33 mouse cellular contexts compared by ENCODE assay signal in genomic region chr8:54446370-54446769, GRCm38 (mm10).
DNase-seq lines count a peak whose midpoint lies in the region; ATAC-seq and TF ChIP-seq lines count a peak whose summit lies in the region.
"Had no signal": no experiment of that assay in that cellular context is flagged by ENCODE, and none has a peak within 500 bp of the region (broad histone marks: within the 10 kb centered on the region; RNA-seq: fewer than 3 reads in every experiment).

No protein-coding gene starts in this region.

- H3K9ac ChIP-seq in kidney, postnatal 0 days (ENCODE audit: low read depth, low read length), result no peak overlapping the region
- H3K9ac ChIP-seq: embryonic facial prominence, embryonic 13.5 days; hindbrain, embryonic 15.5 days; liver, embryonic 13.5 days; lung, embryonic 15.5 days; midbrain, embryonic 15.5 days; neural tube, embryonic 12.5 days had no signal

- H3K9me3 ChIP-seq in kidney, postnatal 0 days (replicated peaks; ENCODE audit: low read length), result no peaks in the 10 kb centered on the region
- H3K9me3 ChIP-seq: embryonic facial prominence, embryonic 13.5 days; forebrain, embryonic 10.5 days; hindbrain, embryonic 10.5 days; hindbrain, embryonic 15.5 days; liver, embryonic 13.5 days; lung, embryonic 15.5 days; midbrain, embryonic 10.5 days; midbrain, embryonic 15.5 days; neural tube, embryonic 12.5 days had no signal

- H3K4me1 ChIP-seq in kidney, postnatal 0 days (replicated peaks; ENCODE audit: insufficient read depth, low read length), result no peaks in the 10 kb centered on the region
- H3K4me1 ChIP-seq: embryonic facial prominence, embryonic 13.5 days; hindbrain, embryonic 15.5 days; liver, embryonic 13.5 days; lung, embryonic 15.5 days; midbrain, embryonic 15.5 days had no signal

- H3K27me3 ChIP-seq in kidney, postnatal 0 days (ENCODE audit: insufficient read depth, low read length), result no peaks in the 10 kb centered on the region
- H3K27me3 ChIP-seq: embryonic facial prominence, embryonic 13.5 days; hindbrain, embryonic 15.5 days; liver, embryonic 13.5 days; lung, embryonic 15.5 days; midbrain, embryonic 15.5 days; neural tube, embryonic 12.5 days had no signal

- DNase-seq in adrenal gland, postnatal 25 days, result peak; percentile 1
- DNase-seq in adrenal gland, adult 8-10 months, result no peak
- DNase-seq in kidney, postnatal 0 days (ENCODE audit: low spot score), result peak; percentile 12
- no peak for DNase-seq in kidney, adult 8-10 months
- peak; percentile 2 for DNase-seq in lung, postnatal 36 days
- DNase-seq in lung, adult 18-20 months, result no peak
- DNase-seq in natural killer cell, adult 2 months (ENCODE audit: low spot score in 2 of 2), result peak; percentile 3 to 30
- no peak for DNase-seq in ovary, postnatal 14 days (ENCODE audit: low spot score)
- DNase-seq: adrenal gland, postnatal 14 days; cerebellum, adult 11-12 months; cerebellum, postnatal 10 days; gastrocnemius, postnatal 25 days; heart, postnatal 14 days; kidney, adult 11 months; kidney, postnatal 4 days; layer of hippocampus, postnatal 36 days; left cerebral cortex, postnatal 4 days; liver, embryonic 13.5 days; right cerebral cortex, postnatal 4 days; thymus, adult 18-20 months; thymus, postnatal 25 days had no signal

- WGBS in kidney, postnatal 0 days, result 45% methylated on average over 5 of the region's 5 CpGs

- no peak overlapping the region for H3K4me3 ChIP-seq in kidney, postnatal 0 days (replicated peaks; ENCODE audit: low read depth, low read length)
- H3K4me3 ChIP-seq: embryonic facial prominence, embryonic 13.5 days; forebrain, embryonic 10.5 days; hindbrain, embryonic 10.5 days; hindbrain, embryonic 15.5 days; liver, embryonic 13.5 days; lung, embryonic 15.5 days; midbrain, embryonic 10.5 days; midbrain, embryonic 15.5 days; neural tube, embryonic 12.5 days had no signal

- no peak for TF ChIP-seq CTCF in kidney, postnatal 0 days (IDR thresholded peaks at IDR 0.05; ENCODE audit: low read depth)

- no peak for ATAC-seq in kidney, postnatal 0 days (replicated peaks; ENCODE audit: low FRiP score, low read depth)
- ATAC-seq: forebrain, embryonic 16.5 days; inflammation-experienced regulatory T-cells, adult 6 months; midbrain, embryonic 15.5 days; Patski had no signal

- no peak overlapping the region for H3K4me2 ChIP-seq in kidney, postnatal 0 days (ENCODE audit: low read length)
- H3K4me2 ChIP-seq: embryonic facial prominence, embryonic 13.5 days; hindbrain, embryonic 15.5 days; liver, embryonic 13.5 days; lung, embryonic 15.5 days; midbrain, embryonic 15.5 days; neural tube, embryonic 12.5 days had no signal

- H3K36me3 ChIP-seq in kidney, postnatal 0 days (ENCODE audit: insufficient read depth, low read length), result no peaks in the 10 kb centered on the region
- H3K36me3 ChIP-seq: embryonic facial prominence, embryonic 13.5 days; forebrain, embryonic 10.5 days; hindbrain, embryonic 10.5 days; hindbrain, embryonic 15.5 days; liver, embryonic 13.5 days; lung, embryonic 15.5 days; midbrain, embryonic 10.5 days; midbrain, embryonic 15.5 days; neural tube, embryonic 12.5 days had no signal

- no peak overlapping the region for H3K27ac ChIP-seq in kidney, postnatal 0 days
- H3K27ac ChIP-seq: embryonic facial prominence, embryonic 13.5 days; forebrain, embryonic 10.5 days; hindbrain, embryonic 10.5 days; hindbrain, embryonic 15.5 days; liver, embryonic 13.5 days; lung, embryonic 15.5 days; midbrain, embryonic 10.5 days; midbrain, embryonic 15.5 days; neural tube, embryonic 12.5 days; stomach, postnatal 0 days had no signal

Comparison
In these comparisons a context has a peak if more than half of its experiments do, and no peak if none do; other contexts are left out.
1. DNase-seq: peak in adrenal gland, postnatal 25 days (single experiment), kidney, postnatal 0 days (single experiment), lung, postnatal 36 days (single experiment) and natural killer cell, adult 2 months (2 of 2); none in adrenal gland, adult 8-10 months (single experiment), kidney, adult 8-10 months (0 of 2), lung, adult 18-20 months (0 of 2) and ovary, postnatal 14 days (single experiment).